Mouse (Mus musculus) left cerebral cortex, adult 18-20 months (tissue): ENCODE data around the gene Rsad2. TPM values are rescaled to one million over a fixed set of nuclear protein-coding genes. Genes with fewer than 3 reads are reported as not detected.
A peak's percentile ranks its signal among the peaks of the same experiment; 100 is the strongest.
"Not testable (repeated sequence)": the region's sequence is repeated elsewhere in the genome, so short reads cannot be mapped to it uniquely, and the experiment has no call there.

Experiments used
- DNase-seq, 2 experiments: peaks; one replicate each; pipeline ENCODE4 v3.0.0; 2021 to 2022; ENCODE audit warnings: low spot score in 2 of 2, mixed read lengths in 1 of 2
- long read RNA-seq, 2 experiments: library from polyadenylated mRNA; stranded (forward); transcript quantifications; one replicate each; pipeline ENCODE4 v2.0.0; 2021
- total RNA-seq, 2 experiments: library from RNA; stranded (reverse); gene quantifications; 2 replicates each; pipeline ENCODE4 v1.2.3; 2021

Gene Rsad2
- total RNA-seq, result under 1 TPM; 0.65 to 0.77 TPM
- long read RNA-seq, experiment 1, result 0 reads
- long read RNA-seq, experiment 2, partial matches to known transcripts, result 0 of 2 reads
- long read RNA-seq, experiment 2, other reads (novel, unspliced or antisense), result 0 of 2 reads

DNA sequence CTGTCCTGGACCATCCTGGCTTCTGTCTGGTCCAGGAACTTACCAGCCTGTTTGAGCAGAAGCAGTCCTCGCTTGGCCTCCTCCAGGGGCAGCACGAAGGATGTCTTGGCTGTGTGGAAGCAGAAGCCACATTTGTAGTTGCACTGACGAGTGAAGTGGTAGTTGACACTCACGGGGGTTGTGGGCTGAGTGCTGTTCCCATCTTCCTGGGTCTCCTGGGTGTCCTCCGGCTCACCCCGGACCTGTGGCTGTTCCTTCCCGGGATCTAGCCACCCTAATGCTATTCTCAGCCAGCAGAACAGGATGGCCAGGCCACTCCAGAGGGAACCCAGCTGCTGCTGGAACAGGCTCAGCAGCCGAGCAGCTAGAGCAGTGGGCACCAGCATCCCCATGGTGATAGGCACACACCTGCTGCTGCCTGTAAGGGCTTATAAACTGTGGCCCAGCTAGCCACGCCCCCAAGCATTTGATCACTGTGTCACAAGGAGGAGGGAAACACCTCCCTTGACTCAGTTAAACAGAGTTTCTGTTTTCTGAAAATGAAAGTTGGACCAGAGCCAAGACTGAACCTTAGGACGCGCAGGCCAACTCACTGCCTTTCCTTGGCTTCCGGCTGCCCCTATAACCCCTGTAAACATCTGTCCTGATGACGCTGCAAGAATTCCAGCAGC lies at the start of gene Rsad2:
TSS of gene Rsad2 (minus strand) at position 425 of the 671 bp plus-strand sequence.
- DNase-seq, result peak in 1 of 2 experiments; percentile 22

- DNase-seq, result no peak
Observed at GRCm38 (mm10) chr12:26501042-26501441, 44.8 kb upstream of the Rsad2 start.

DNA sequence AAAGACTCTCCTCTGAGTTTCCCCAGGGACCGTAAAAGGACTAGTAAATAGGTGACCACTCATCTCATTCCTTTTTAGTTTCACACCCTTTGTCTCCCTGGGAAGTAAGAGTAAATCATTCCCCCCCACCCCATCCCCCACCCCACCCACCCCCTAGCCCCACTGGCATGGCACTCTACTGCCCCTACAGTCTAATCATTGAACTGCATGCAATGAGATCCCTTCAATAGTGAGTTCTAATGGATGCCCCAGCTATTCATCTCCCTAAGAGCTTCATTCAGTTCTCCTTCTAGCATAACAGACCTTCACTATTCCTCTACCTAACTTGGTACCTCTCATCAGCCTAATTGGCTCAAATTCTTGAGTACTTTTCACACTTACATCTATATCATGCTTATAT lies 33.7 kb upstream of the Rsad2 start:
- no peak for DNase-seq

- no peak for DNase-seq
Observed at GRCm38 (mm10) chr12:26488617-26489274, 32.5 kb upstream of the Rsad2 start.

DNA sequence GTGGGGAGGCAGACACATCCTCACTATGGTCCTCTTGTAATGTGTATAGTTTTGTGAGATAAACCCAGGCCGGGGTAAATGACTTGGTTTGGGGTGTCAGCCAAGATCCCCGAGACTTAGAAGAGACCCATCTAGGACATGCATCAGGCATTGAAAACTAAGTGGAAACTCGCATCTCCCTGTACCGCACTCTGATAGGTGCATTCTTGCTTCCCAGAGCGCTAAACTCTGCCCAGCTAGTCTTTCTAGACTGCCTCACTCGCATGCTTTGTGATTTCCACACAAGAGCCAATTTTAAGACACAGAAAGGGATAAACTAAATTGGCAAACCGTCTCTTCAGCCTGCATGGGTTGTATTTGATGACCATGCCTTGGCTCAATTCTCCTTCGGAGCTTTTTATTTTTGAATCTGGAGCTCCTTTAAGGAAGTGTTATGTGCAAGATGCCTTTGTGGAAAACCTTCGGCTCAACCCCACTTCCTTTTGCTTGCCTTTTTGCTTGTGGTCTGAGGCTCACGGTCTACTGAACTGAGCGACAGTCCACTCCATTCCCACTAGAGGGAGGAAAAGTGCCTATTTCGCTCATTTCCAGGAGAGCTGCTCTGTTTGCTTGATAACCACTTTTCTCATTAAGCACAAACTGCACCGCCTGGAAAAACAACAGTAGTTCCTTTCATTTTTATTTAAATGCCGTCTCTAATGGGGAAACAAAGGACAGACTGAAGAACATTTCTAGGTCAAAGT lies 31.8 kb upstream of the Rsad2 start:
- DNase-seq, result peak; percentile 42 to 47

DNA sequence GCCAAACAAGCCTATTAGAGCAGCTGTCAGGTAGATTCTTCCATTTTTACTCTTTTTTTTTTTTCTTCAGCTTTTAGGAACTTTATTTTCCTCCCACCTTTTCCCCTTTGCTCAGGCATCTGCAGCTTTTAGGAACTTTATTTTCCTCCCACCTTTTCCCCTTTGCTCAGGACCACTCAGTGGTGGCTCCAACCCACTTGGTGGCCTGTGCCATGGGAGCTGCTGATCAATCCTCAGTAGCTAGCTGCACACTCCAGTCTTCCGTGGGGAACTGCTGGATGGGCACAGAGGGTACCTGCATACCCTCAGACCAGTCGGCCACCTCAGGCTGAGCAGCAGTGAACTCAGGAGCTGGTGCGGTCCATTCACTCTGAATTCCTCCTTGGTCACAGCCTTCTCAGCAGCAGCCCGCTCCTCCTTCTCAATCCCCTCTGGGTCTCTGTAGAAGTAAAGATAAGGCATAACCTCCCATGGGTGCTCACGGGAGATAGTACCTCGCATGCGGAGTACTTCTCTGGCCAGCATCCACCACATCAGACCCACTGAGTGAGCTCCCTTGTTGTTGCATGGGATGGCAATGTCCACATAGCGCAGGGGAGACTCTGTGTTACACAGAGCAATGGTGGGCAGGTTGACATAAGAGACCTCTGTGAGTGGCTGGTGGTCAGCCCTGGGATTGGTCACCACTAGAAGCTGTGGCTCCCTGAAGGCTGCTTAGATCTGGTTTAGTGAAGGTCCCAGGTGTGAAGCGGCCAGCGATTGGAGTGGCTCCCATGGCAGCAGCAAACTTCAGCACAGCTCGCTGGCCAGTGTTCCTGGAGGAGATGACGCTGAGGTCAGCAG lies 29.7 kb upstream of the Rsad2 start:
- DNase-seq, result not testable (repeated sequence)

- peak in 1 of 2 experiments; percentile 27 for DNase-seq
Observed at GRCm38 (mm10) chr12:26478196-26479004, 22.1 kb upstream of the Rsad2 start.

DNA sequence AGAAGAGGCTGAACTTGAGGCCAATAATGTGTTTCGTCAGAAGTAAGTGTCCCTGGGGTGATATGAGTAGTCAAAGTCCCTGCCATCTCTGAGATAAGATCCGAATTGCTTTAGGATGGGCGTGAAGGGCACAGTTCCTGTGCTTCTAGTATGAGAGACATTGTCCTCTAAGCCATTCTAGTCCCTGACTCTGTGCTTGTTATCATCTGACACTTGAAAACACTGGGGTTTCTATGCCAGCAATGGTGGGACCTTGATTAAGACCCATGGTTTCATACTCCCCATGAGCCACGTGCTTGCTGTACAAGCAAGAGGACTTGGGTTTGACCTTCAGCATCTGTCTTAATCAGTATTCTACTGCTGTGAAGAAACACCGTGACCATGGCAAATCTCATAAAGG lies 20.9 kb upstream of the Rsad2 start:
- DNase-seq, result no peak

DNA sequence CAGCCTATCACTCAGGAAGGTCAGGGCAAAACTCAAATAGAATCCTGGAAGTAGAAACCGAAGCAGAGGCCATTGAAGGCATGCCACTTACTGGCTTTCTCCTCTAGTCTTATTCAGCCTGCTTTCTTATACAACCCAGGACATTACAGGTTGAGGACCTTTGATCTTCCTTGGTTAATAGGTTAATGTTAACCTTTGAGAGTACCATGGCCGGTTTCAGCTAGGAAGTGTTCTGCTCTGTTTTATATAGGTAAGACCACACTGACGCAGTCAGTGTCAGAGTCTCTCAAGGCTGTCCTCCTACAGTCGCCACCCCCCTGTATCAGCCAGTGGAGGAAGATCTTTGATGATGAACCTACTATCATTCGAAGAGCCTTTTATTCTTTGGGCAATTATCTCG lies 17.5 kb upstream of the Rsad2 start:
- DNase-seq, result no peak

DNA sequence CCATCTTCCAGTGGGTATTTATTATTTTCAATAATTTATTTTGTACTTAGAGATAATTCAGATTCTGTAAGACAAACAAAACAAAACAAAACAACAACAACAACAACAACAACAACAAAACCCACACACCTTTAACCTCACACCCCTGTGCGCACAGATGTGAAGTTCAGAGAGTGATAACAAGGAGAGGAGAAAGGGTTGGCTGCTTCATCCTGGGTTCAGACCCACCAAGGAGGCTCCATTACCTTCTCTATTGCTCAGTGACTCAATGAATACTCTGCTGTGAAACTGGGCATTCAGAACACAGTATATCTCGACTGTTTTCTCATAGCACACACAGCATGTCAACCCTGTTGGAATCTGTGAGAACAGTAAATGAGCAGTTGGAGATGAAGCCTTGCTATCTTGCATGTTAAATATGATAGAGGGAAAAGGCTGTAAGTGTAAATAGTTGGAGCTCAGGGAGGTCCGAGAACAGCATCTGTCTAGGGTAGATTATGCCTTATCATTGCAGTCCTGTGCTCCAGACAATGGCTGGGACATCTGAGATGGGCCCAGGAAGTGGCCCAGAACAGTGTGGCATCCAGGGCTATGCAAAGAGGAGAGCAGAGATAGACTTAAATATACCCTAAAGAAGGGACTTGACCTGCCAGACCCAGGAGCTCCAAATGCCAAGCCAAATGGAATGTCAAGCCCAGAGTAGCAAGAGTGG lies 16.7 kb upstream of the Rsad2 start:
- no peak for DNase-seq

DNA sequence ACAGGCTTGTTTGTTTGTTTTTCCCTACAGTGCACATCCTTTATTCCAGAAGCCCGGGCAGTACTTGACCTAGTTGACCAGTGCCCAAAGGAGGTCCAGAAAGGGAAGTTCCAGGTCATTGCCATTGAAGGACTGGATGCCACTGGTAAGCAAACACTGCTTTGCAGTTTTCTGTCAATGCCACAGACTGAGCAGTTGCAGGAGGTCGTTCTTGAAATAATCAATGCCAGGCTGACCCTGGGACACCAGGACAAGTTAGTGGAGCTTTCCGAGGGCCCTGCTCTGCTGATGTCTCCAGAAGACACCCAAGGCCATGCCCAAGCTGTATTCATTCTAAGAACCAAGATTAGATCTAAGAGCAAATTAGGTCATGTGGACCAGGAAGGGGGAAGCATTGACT lies 15.1 kb upstream of the Rsad2 start:
- no peak for DNase-seq

- DNase-seq, result no peak
Observed at GRCm38 (mm10) chr12:26470042-26470409, 13.8 kb upstream of the Rsad2 start.

GRCm38 (mm10) chr12:26469098-26470041 lies 13.1 kb upstream of the Rsad2 start, which contains the start of gene Cmpk2:
Gene Cmpk2 (plus strand): TSS chr12:26469204.
- DNase-seq, result peak; percentile 88 to 91

DNA sequence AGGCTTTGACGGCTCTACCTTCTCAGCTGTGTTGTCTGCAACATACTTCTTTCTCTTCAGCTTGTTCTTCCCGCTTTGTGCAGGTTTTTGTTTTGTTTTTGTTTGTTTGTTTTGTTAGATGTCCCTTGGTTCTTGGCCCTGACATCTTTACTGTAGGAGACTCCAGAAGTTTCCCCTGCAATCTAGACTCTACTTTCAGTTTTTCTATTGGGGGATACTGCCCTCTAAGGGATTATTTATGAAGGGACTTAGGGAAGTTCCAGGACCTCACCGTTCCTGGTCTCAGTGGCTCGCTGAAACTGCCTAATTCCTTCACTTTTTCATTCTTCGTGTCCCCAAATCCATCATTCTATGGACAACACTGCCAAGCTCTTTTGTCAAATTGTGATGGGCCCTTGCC lies 9.3 kb upstream of the Rsad2 start:
- DNase-seq, result no peak

DNA sequence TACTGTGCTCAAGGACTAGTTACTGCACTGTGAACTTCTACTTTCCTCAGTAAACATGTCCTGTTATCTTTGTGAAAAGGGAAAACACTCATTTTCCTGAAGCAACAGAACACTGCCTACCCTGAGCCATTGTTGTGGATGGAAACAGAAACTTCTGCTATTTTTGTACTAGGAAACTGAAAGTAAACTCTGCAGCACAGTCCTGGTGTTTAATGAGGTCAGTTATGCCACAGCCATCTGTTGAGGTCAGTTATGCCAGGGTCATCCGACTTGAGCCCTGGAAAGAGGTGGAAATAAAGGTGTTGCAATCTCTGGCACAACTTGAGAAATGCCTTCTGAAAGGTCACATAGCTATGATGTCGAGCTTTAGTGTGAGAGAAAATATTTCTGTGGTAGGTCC lies 3.8 kb upstream of the Rsad2 start:
- no peak for DNase-seq

- DNase-seq, result no peak
Observed at GRCm38 (mm10) chr12:26454682-26455081, 1.6 kb downstream of the Rsad2 start.

DNA sequence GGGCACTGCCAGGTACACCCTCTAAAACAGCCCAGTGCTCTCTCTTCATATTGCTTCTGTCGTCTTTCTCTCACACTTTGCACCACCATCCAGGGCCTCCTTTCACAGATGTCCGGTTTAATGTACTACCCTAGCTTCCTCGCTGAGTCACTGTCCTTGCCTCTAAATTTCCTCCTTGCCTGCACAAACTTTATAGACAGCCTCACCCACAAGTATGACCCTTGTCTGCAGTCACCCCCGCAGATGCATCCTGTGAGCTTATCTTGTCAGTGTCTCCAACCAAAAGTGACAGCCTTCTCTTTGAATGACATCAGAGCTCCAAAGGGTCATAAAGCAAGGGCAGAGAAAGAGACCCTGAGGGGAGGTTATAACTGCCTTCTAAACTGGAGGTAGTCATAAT lies 3.3 kb downstream of the Rsad2 start:
- DNase-seq, result no peak

- DNase-seq, result no peak
Observed at GRCm38 (mm10) chr12:26451150-26451549, 5.1 kb downstream of the Rsad2 start.
